Mouse (Mus musculus): ENCODE results near the gene Foxn3.

GRCm38 (mm10) chr12:99515481-99515880, 47.9 kb downstream of the Foxn3 start:
- no peak for TF ChIP-seq POLR2A (IDR thresholded peaks at IDR 0.05; ENCODE audit: insufficient read depth, low read depth, low read length)
- TF ChIP-seq CTCF (IDR thresholded peaks at IDR 0.05; ENCODE audit: insufficient read depth, low read depth, low read length): no peak

All from olfactory bulb, adult 2 months (tissue).